Mouse (Mus musculus): Measurements from ENCODE around the gene Ifitm5. TPM values are rescaled to one million over a fixed set of nuclear protein-coding genes. Genes with fewer than 3 reads are reported as not detected.

Ifitm5 gene
- polyA plus RNA-seq, 1 experiment from 2014 or later, result 0.82 TPM

DNA sequence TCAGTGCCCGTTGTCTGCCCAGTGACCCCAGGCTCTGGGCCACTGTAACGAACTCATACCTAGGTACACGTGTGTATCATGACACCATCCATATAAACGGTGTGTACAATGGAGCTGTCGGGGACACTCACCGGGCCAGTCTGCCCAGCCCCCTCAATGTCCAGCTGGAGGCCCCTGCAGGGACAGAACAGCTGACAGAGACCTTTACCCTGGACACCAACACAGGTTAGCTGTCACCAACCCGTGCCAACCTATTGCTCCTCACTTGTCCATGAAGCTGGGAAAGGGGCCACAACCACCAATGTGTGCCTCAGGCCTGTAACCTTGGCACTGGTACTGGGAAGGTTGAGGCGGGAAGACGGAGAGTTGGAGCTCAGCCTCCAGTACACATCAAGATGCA lies 7.8 kb downstream of the Ifitm5 start:
- Histone ChIP-seq H3K9me3 (ENCODE audit: control insufficient read depth, low read length) (no peaks in the 10 kb centered on the region), H3K36me3 (ENCODE audit: control insufficient read depth, insufficient read depth, low read length) (peaks cover 14% of the 10 kb centered on the region; the same call in 1 of the 2 replicates), H3K27me3 (ENCODE audit: control insufficient read depth, insufficient read depth, low read length) (no peaks in the 10 kb centered on the region), H3K9ac (ENCODE audit: low read length) (peak overlapping the region; percentile 73), H3K4me2 (replicated peaks; ENCODE audit: low read depth) (peak overlapping the region; percentile 74), H3K27ac (replicated peaks) (peak overlapping the region; percentile 96), H3K4me1 (replicated peaks; ENCODE audit: control insufficient read depth, insufficient read depth) (peaks cover 5% of the 10 kb centered on the region), H3K4me3 (ENCODE audit: low read depth, low read length) (peak overlapping the region; percentile 49)
- 31% methylated on average over 9 of the region's 9 CpGs for WGBS
- DNase-seq (ENCODE audit: low spot score), result no peak
- TF ChIP-seq EP300 (optimal IDR thresholded peaks at IDR 0.05), result no peak
- no peak for TF ChIP-seq CTCF (IDR thresholded peaks at IDR 0.05; ENCODE audit: low read depth)
- ATAC-seq (ENCODE audit: low FRiP score, low TSS enrichment), result 0 out of 2 replicates have a peak, but pooled peaks have one; percentile 5

DNA sequence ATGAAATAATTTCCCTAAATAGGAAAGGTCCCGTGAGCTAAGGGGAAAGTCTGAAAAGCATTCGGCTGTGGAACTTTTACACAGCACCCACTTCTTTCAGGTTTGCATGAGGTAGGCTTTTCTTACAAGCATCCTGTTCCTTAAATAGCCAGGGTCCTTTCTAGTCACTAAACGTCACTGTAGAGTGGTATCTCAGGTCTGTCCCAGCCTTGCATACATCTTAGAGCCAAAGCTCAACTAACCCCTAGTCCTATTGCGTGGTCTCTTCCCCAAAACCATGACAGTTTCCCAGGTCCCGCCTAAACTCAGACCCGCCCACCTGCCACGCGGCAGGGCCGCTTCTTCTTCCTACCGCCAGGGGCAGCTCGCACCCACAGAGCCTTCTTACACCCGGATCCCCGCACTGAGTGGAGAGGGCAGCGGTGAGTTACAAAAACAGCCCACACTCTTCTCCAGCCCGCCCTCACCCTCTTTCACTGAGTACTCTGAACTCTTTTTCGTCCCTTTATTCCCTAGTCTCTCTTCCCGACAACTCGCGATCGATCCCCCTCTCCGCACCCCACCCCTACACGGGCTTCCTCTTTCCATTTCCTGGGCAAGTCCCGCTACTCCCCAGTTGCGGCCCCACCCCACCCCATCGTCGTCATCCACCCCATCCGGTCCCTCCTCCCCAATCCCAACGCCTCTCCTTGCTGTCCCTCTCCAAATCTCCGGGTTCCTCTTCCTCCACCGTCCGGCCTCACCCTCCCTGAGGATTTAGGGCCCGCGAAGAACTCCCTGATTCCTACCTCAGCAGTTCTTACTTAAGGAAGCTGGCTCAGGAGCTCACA lies 8.7 kb downstream of the Ifitm5 start, which contains the start of gene Pgghg:
Pgghg (plus strand) TSS at position 170 of the 830 bp plus-strand sequence.
- peak; percentile 88 for DNase-seq (ENCODE audit: low spot score)
- Histone ChIP-seq H3K4me3 (ENCODE audit: low read depth, low read length) (peak within 1 kb of the TSS; percentile 49), H3K4me1 (replicated peaks; ENCODE audit: control insufficient read depth, insufficient read depth) (peaks cover 5% of the 10 kb centered on the region), H3K4me2 (replicated peaks; ENCODE audit: low read depth) (peak within 1 kb of the TSS; percentile 74), H3K9ac (ENCODE audit: low read length) (peak within 1 kb of the TSS; percentile 73), H3K27ac (replicated peaks) (peak within 1 kb of the TSS; percentile 96), H3K36me3 (ENCODE audit: control insufficient read depth, insufficient read depth, low read length) (peaks cover 10% of the 10 kb centered on the region; the same call in 1 of the 2 replicates), H3K9me3 (ENCODE audit: control insufficient read depth, low read length) (no peaks in the 10 kb centered on the region), H3K27me3 (ENCODE audit: control insufficient read depth, insufficient read depth, low read length) (no peaks in the 10 kb centered on the region)
- peak; percentile 89 for ATAC-seq (ENCODE audit: low FRiP score, low TSS enrichment)
- TF ChIP-seq EP300 (optimal IDR thresholded peaks at IDR 0.05), result peak; percentile 34
- peak; percentile 94 for TF ChIP-seq CTCF (IDR thresholded peaks at IDR 0.05; ENCODE audit: low read depth)
- under 1% methylated on average over 33 of the region's 33 CpGs for WGBS

DNA sequence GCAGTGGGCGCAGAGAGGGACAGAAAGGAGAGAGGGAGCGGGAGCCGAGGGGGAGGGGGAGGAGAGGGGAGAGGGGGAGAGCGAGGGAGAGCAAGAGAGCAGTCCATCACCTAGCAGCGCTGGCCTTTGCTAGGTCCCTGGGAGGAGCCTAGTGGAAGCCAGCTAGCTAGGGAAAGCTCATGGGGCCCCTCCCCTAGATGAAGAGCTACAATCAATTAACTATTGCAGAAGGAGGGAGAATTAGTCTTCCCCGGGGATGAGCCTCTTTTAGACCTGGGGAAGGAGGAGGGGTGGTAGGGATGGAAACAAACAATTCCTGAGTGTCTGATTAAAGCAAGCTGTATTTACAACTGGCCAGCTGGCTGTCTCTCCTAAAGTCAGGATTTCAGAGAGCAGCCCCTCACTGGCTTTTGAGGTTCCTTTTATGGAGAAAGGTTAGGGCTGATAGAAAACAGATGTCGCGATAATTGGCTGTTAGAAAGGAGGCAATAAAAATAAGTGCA lies 10.4 kb downstream of the Ifitm5 start:
- Histone ChIP-seq H3K4me3 (ENCODE audit: low read depth, low read length) (no peak overlapping the region), H3K9me3 (ENCODE audit: control insufficient read depth, low read length) (no peaks in the 10 kb centered on the region), H3K9ac (ENCODE audit: low read length) (no peak overlapping the region), H3K27me3 (ENCODE audit: control insufficient read depth, insufficient read depth, low read length) (no peaks in the 10 kb centered on the region), H3K36me3 (ENCODE audit: control insufficient read depth, insufficient read depth, low read length) (peaks cover 5% of the 10 kb centered on the region; the same call in 1 of the 2 replicates), H3K4me2 (replicated peaks; ENCODE audit: low read depth) (0 out of 2 replicates have a peak overlapping the region, but pooled peaks have one; percentile 1), H3K4me1 (replicated peaks; ENCODE audit: control insufficient read depth, insufficient read depth) (peaks cover 5% of the 10 kb centered on the region), H3K27ac (replicated peaks) (peak overlapping the region; percentile 74)
- DNase-seq (ENCODE audit: low spot score) (no peak), ATAC-seq (ENCODE audit: low FRiP score, low TSS enrichment) (peak; percentile 47; the same call in 1 of the 2 replicates)
- 18% methylated on average over 7 of the region's 8 CpGs for WGBS
- no peak for TF ChIP-seq CTCF (IDR thresholded peaks at IDR 0.05; ENCODE audit: low read depth)
- no peak for TF ChIP-seq EP300 (optimal IDR thresholded peaks at IDR 0.05)

DNA sequence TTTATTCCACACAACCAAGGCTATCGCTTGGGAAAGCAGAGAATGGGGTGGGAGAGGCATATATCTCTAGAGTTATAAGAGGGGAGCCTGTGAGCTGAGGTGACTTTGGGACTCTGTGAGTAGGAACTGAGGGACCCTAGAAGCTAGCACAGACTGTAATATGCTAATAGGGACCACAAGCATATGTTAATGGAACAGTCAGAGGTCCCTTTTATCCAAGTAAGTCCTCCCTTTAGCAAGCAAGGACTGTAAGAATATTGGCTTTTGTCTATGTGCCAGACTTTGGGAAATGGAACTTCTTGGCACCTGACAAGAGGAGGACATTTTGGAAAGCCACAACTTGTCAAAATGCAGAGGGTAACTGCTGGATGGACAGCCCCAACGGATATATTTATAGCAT lies 11.2 kb downstream of the Ifitm5 start:
- 43% methylated on average over 2 of the region's 2 CpGs for WGBS
- Histone ChIP-seq H3K9ac (ENCODE audit: low read length) (no peak overlapping the region), H3K4me2 (replicated peaks; ENCODE audit: low read depth) (no peak overlapping the region), H3K27ac (replicated peaks) (no peak overlapping the region; the same call in 1 of the 2 replicates), H3K4me1 (replicated peaks; ENCODE audit: control insufficient read depth, insufficient read depth) (peaks cover 5% of the 10 kb centered on the region), H3K36me3 (ENCODE audit: control insufficient read depth, insufficient read depth, low read length) (no peaks in the 10 kb centered on the region), H3K27me3 (ENCODE audit: control insufficient read depth, insufficient read depth, low read length) (no peaks in the 10 kb centered on the region), H3K4me3 (ENCODE audit: low read depth, low read length) (no peak overlapping the region), H3K9me3 (ENCODE audit: control insufficient read depth, low read length) (no peaks in the 10 kb centered on the region)
- no peak for TF ChIP-seq EP300 (optimal IDR thresholded peaks at IDR 0.05)
- TF ChIP-seq CTCF (IDR thresholded peaks at IDR 0.05; ENCODE audit: low read depth), result no peak
- no peak for ATAC-seq (ENCODE audit: low FRiP score, low TSS enrichment)
- no peak for DNase-seq (ENCODE audit: low spot score)

DNA sequence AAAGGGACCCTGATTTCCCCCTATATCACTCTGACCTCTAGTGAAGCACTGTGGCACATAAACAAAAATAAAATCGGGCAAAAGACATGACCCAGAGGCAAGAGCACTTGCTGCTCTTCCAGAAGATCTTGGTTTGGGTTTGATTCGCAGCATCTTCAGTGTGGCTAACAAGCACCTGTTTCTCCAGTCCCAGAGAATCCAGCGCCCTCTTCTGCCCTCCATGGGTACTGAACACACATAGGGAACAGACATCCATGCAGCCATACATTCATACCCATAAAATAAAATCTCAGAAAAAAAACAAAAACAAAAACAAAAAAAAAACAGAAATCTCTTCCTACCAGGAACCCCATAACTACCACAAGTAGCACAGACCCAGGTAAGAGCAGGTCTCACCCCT lies 11.7 kb downstream of the Ifitm5 start:
- no peak for TF ChIP-seq EP300 (optimal IDR thresholded peaks at IDR 0.05)
- peak; percentile 61 for TF ChIP-seq CTCF (IDR thresholded peaks at IDR 0.05; ENCODE audit: low read depth)
- WGBS, result 51% methylated on average over 3 of the region's 3 CpGs
- Histone ChIP-seq H3K4me3 (ENCODE audit: low read depth, low read length) (no peak overlapping the region), H3K9ac (ENCODE audit: low read length) (no peak overlapping the region), H3K36me3 (ENCODE audit: control insufficient read depth, insufficient read depth, low read length) (no peaks in the 10 kb centered on the region), H3K4me2 (replicated peaks; ENCODE audit: low read depth) (no peak overlapping the region), H3K4me1 (replicated peaks; ENCODE audit: control insufficient read depth, insufficient read depth) (peaks cover 4% of the 10 kb centered on the region), H3K9me3 (ENCODE audit: control insufficient read depth, low read length) (no peaks in the 10 kb centered on the region), H3K27ac (replicated peaks) (no peak overlapping the region; the same call in 1 of the 2 replicates), H3K27me3 (ENCODE audit: control insufficient read depth, insufficient read depth, low read length) (no peaks in the 10 kb centered on the region)
- DNase-seq (ENCODE audit: low spot score) (no peak), ATAC-seq (ENCODE audit: low FRiP score, low TSS enrichment) (no peak)

Measured in stomach, postnatal 0 days (tissue).